Mouse (Mus musculus): Measurements from ENCODE around the gene Sirpb1c.
"Not testable (repeated sequence)": the region's sequence is repeated elsewhere in the genome, so short reads cannot be mapped to it uniquely, and the experiment has no call there.

Sirpb1c gene

GRCm38 (mm10) chr3:15848280-15848679 lies at the start of gene Sirpb1c:
Sirpb1c (minus strand) TSS chr3:15848528.
- not testable (repeated sequence) for DNase-seq (ENCODE audit: extremely low spot score, low spot score)

- DNase-seq (ENCODE audit: extremely low spot score, low spot score): no peak
These were observed 38.1 kb upstream of the Sirpb1c start for GRCm38 (mm10) chr3:15886380-15886779.

DNA sequence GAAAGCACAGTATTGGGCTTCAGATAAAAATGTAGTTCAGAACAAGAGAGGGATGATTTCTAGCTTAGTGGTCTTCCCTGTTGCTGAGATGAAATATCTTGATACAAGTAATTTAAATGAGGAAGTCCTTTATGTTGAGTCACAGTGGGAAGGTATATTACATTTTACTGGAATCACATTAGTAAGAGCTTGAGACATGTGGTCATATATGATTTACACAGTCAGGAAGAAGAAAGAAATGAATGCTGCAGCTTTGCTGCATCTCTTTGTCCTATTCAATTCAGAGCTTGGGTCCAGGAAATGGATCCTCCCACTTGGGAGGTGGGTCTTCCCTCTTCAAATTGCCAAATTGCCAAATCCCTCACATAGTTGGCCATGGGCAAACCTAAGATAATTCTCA lies 7.4 kb upstream of the Sirpb1c start:
- not testable (repeated sequence) for DNase-seq (ENCODE audit: extremely low spot score, low spot score)

DNA sequence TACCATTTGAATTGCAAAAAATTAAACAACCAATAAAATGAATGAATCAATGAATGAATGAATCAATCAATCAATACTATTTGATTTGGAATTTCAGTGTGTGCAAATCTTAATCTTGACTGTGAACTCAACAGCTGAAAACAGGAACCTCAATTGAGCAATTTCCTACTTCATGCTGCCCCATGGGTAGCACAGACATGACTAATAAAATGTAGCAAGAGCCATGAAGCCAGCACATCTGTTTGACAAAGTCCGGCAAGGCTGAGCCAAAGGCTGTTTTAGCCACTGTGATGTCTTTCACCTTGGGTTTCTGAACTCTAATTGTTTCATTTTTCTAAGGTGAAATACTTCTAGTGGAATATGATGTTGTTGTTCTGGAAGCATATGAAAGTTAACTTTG lies 1.6 kb upstream of the Sirpb1c start:
- no peak for DNase-seq (ENCODE audit: extremely low spot score, low spot score)

DNA sequence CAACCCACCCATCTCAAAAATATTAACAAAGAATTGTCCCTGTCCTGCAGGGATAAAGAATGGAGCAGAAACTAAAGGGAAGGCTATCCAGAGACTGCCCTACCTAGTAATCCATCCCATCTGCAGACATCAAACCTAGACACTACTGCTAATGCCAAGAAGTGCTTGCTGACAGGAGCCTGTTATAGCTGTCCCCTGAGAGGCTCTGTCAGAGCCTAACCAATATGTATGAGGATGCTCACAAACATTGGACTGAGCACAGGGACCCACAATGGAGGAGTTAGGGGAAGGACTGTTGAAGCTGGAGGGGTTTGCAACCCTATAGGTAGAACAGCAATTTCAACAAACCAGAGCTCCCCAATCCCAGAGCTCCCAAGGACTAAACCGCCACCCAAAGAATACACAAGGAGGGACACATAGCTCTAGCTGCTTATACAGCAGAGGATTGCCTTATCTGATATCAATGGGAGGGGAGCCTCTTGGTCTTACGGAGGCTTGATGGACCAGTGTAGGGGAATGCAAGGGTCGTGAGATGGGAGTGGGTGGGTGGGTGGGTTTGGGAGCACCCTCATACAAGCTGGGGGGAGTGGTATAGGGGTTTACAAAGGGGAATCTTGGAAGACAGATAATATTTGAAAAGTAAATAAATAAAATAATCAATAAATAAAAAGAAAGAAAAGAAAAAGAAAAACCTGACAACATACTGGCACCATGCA lies 838 bp downstream of the Sirpb1c start:
- DNase-seq (ENCODE audit: extremely low spot score, low spot score): no peak

DNA sequence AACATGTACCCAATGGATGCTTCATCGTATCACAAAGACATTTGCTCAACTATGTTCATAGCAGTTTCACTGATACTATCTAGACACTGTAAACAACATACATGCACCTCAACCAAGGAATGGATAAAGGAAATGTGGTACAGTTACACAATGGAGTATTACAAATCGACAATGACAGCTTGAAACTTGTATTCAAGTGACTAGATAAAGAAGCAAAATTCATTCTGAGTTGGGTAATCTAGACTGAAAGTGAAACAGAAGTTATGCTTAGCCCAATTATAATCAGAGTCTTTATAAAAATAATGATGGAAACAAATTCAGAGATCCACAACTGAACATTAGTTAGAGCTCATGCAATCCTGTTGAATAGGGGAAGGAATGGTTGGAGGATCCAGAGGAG lies 74.7 kb downstream of the Sirpb1c start:
- not testable (repeated sequence) for DNase-seq (ENCODE audit: extremely low spot score, low spot score)

Data from neural tube, embryonic 10.5 days (tissue).